Mouse (Mus musculus) CH12.LX (cell line): Measurements from ENCODE around the gene Top3b.

Experiments
- CHD2 ChIP-seq: IDR thresholded peaks from 2 replicates; pipeline ENCODE4 v1.6.1; 2011; ENCODE audit warnings: low read length, improper control_type of control experiment
- CTCF ChIP-seq, 2 experiments: IDR thresholded peaks in 1 of 2; conservative IDR thresholded peaks in 1 of 2; 2 replicates each; pipeline ENCODE4 v1.5.1; 2011 to 2012; ENCODE audit warnings: low read depth in 2 of 2, low read length in 2 of 2, improper control_type of control experiment in 1 of 2, inconsistent platforms in 1 of 2, mild to moderate bottlenecking in 1 of 2, moderate library complexity in 1 of 2
- EP300 ChIP-seq: IDR thresholded peaks from 2 replicates; pipeline ENCODE4 v1.6.1; 2011; ENCODE audit warnings: low read length, improper control_type of control experiment
- JUND ChIP-seq: conservative IDR thresholded peaks from 2 replicates; pipeline ENCODE4 v1.6.1; 2011; ENCODE audit warnings: low read depth, low read length, improper control_type of control experiment
- KAT2A ChIP-seq: IDR thresholded peaks from 2 replicates; pipeline ENCODE4 v1.6.1; 2012; ENCODE audit warnings: low read length, improper control_type of control experiment, inconsistent platforms; ENCODE audit not compliant: insufficient replicate concordance
- MAX ChIP-seq: IDR thresholded peaks from 2 replicates; pipeline ENCODE4 v1.6.1; 2011; ENCODE audit warnings: low read length, improper control_type of control experiment
- NELFE ChIP-seq: IDR thresholded peaks from 2 replicates; pipeline ENCODE4 v1.6.1; 2011; ENCODE audit warnings: low read depth, low read length, improper control_type of control experiment
- POLR2A ChIP-seq: IDR thresholded peaks from 2 replicates; pipeline ENCODE4 v1.6.1; 2011; ENCODE audit warnings: low read depth, mild to moderate bottlenecking, improper control_type of control experiment, low read length
- TCF12 ChIP-seq: IDR thresholded peaks from 2 replicates; pipeline ENCODE4 v1.6.1; 2014; ENCODE audit warnings: low read depth, mild to moderate bottlenecking, inconsistent platforms, low read length, improper control_type of control experiment
- USF2 ChIP-seq: conservative IDR thresholded peaks from 2 replicates; pipeline ENCODE4 v1.6.1; 2011; ENCODE audit warnings: low read depth, low read length, improper control_type of control experiment

- no peak for TF ChIP-seq CHD2
- TF ChIP-seq EP300: no peak
- no peak for TF ChIP-seq KAT2A
- no peak for TF ChIP-seq JUND
- no peak for TF ChIP-seq POLR2A
- no peak for TF ChIP-seq MAX
- no peak for TF ChIP-seq CTCF (conservative IDR thresholded peaks at IDR 0.05 in 1 of 2, IDR thresholded peaks at IDR 0.05 in 1 of 2; ENCODE audit: low read depth in 2 of 2, low read length in 2 of 2)
- no peak for TF ChIP-seq NELFE
- no peak for TF ChIP-seq TCF12
- TF ChIP-seq USF2: no peak
Measured at GRCm38 (mm10) chr16:16825476-16825875, 45.1 kb upstream of the Top3b start.
